Mouse (Mus musculus) megakaryocyte progenitor cell, adult 5-6 weeks (primary cell): ENCODE measurements around the gene Agrp. TPM values are rescaled to one million over a fixed set of nuclear protein-coding genes. Genes with fewer than 3 reads are reported as not detected.
"Not testable (repeated sequence)": the region's sequence is repeated elsewhere in the genome, so short reads cannot be mapped to it uniquely, and the experiment has no call there.

Experiments
- ATAC-seq: replicated peaks from 2 replicates; pipeline ENCODE4 v1.8.0; 2016; ENCODE audit warnings: mild to moderate bottlenecking, moderate TSS enrichment, inconsistent platforms; ENCODE audit not compliant: poor library complexity
- total RNA-seq, 2 experiments: library from RNA; stranded (forward) in 1 of 2; stranded (reverse) in 1 of 2; fragments of 157-497, 149-512 nt in 1 of 2; fragments of 200-1000 nt in 1 of 2; gene quantifications; 2 replicates each; pipeline versions ENCODE4 v1.2.3 to v1.2.4; 2015 to 2017

The Agrp gene
- total RNA-seq, 2 experiments from 2014 or later, result not detected

- ATAC-seq, result not testable (repeated sequence)
These were observed 34.7 kb downstream of the Agrp start for GRCm38 (mm10) chr8:105602540-105602939.

GRCm38 (mm10) chr8:105601301-105601700, 35.9 kb downstream of the Agrp start:
- no peak for ATAC-seq

- ATAC-seq, result no peak
These were observed 38.4 kb downstream of the Agrp start for GRCm38 (mm10) chr8:105598777-105599176.

GRCm38 (mm10) chr8:105596362-105597034, 40.7 kb downstream of the Agrp start:
- peak; percentile 91 for ATAC-seq

GRCm38 (mm10) chr8:105594451-105595242, 42.5 kb downstream of the Agrp start:
- ATAC-seq, result no peak

GRCm38 (mm10) chr8:105593859-105594258, 43.3 kb downstream of the Agrp start:
- no peak for ATAC-seq

- no peak for ATAC-seq
These were observed 44.8 kb downstream of the Agrp start for GRCm38 (mm10) chr8:105592431-105592830.

- ATAC-seq, result 0 out of 2 replicates have a peak, but pooled peaks have one; percentile 42
These were observed 57.5 kb downstream of the Agrp start for GRCm38 (mm10) chr8:105579719-105580118.

- no peak for ATAC-seq
These were observed 61.7 kb downstream of the Agrp start for GRCm38 (mm10) chr8:105575538-105575937.

- no peak for ATAC-seq
These were observed 62.5 kb downstream of the Agrp start for GRCm38 (mm10) chr8:105574741-105575140.

- peak; percentile 78 for ATAC-seq
These were observed 63.8 kb downstream of the Agrp start for GRCm38 (mm10) chr8:105573427-105573826.

- ATAC-seq, result no peak
These were observed 65.4 kb downstream of the Agrp start for GRCm38 (mm10) chr8:105571810-105572209.

GRCm38 (mm10) chr8:105566703-105567595, 70.2 kb downstream of the Agrp start:
- peak; percentile 16 for ATAC-seq

- ATAC-seq, result peak; percentile 86
These were observed 71.1 kb downstream of the Agrp start, which contains the start of gene Atp6v0d1 for GRCm38 (mm10) chr8:105565952-105566702. TSS of gene Atp6v0d1 (minus strand) at chr8:105566047.

- ATAC-seq, result peak; percentile 13; the same call in 1 of the 2 replicates
These were observed 71.8 kb downstream of the Agrp start for GRCm38 (mm10) chr8:105565401-105565881.

GRCm38 (mm10) chr8:105564573-105565229, 72.5 kb downstream of the Agrp start:
- not testable (repeated sequence) for ATAC-seq

GRCm38 (mm10) chr8:105563871-105564270, 73.3 kb downstream of the Agrp start:
- no peak for ATAC-seq

GRCm38 (mm10) chr8:105562863-105563262, 74.3 kb downstream of the Agrp start:
- ATAC-seq, result no peak

- ATAC-seq, result no peak
These were observed 82.0 kb downstream of the Agrp start for GRCm38 (mm10) chr8:105555230-105555629.

GRCm38 (mm10) chr8:105554087-105554486, 83.1 kb downstream of the Agrp start:
- peak; percentile 97 for ATAC-seq
